Mouse (Mus musculus): ENCODE data around the gene Tas2r102. TPM values are rescaled to one million over a fixed set of nuclear protein-coding genes. Genes with fewer than 3 reads are reported as not detected.

The Tas2r102 gene
- not detected for polyA plus RNA-seq (2015; fragmentation: Illumina TruSeq; extraction: RNeasy Lipid Tissue Mini Kit (QIAGEN cat#74804); ENCODE audit: insufficient read depth, low read depth, low replicate concordance)

GRCm38 (mm10) chr6:132761831-132762230, at the start of gene Tas2r102:
Tas2r102 (plus strand) TSS chr6:132762131.

GRCm38 (mm10) chr6:132737935-132738334, 24.0 kb upstream of the Tas2r102 start, which contains the start of gene Tas2r115:
Tas2r115 (minus strand) TSS chr6:132738035.

GRCm38 (mm10) chr6:132754430-132754829, 7.5 kb upstream of the Tas2r102 start, which contains the start of gene Tas2r124:
Tas2r124 (plus strand) TSS chr6:132754730.

GRCm38 (mm10) chr6:132778062-132778461, 16.1 kb downstream of the Tas2r102 start, which contains the start of gene Tas2r136:
Tas2r136 (minus strand) TSS chr6:132778162.

GRCm38 (mm10) chr6:132802518-132802917, 40.6 kb downstream of the Tas2r102 start, which contains the start of gene Tas2r117:
Tas2r117 (plus strand) TSS chr6:132802818.

Other genes with a start within 250 kb of the Tas2r102 start
- not detected for gene Prh1, start 192.3 kb upstream of the Tas2r102 start, polyA plus RNA-seq (2015; fragmentation: Illumina TruSeq; extraction: RNeasy Lipid Tissue Mini Kit (QIAGEN cat#74804); ENCODE audit: insufficient read depth, low read depth, low replicate concordance)
- gene Prp2, start 166.2 kb upstream of the Tas2r102 start, polyA plus RNA-seq (2015; fragmentation: Illumina TruSeq; extraction: RNeasy Lipid Tissue Mini Kit (QIAGEN cat#74804); ENCODE audit: insufficient read depth, low read depth, low replicate concordance), result not detected
- gene A630073D07Rik, start 110.6 kb upstream of the Tas2r102 start, polyA plus RNA-seq (2015; fragmentation: Illumina TruSeq; extraction: RNeasy Lipid Tissue Mini Kit (QIAGEN cat#74804); ENCODE audit: insufficient read depth, low read depth, low replicate concordance), result not detected
- not detected for gene Tas2r120, start 105.2 kb upstream of the Tas2r102 start, polyA plus RNA-seq (2015; fragmentation: Illumina TruSeq; extraction: RNeasy Lipid Tissue Mini Kit (QIAGEN cat#74804); ENCODE audit: insufficient read depth, low read depth, low replicate concordance)
- not detected for gene Tas2r121, start 61.1 kb upstream of the Tas2r102 start, polyA plus RNA-seq (2015; fragmentation: Illumina TruSeq; extraction: RNeasy Lipid Tissue Mini Kit (QIAGEN cat#74804); ENCODE audit: insufficient read depth, low read depth, low replicate concordance)
- not detected for gene Tas2r122, start 50.2 kb upstream of the Tas2r102 start, polyA plus RNA-seq (2015; fragmentation: Illumina TruSeq; extraction: RNeasy Lipid Tissue Mini Kit (QIAGEN cat#74804); ENCODE audit: insufficient read depth, low read depth, low replicate concordance)
- gene Tas2r115, start 24.1 kb upstream of the Tas2r102 start, polyA plus RNA-seq (2015; fragmentation: Illumina TruSeq; extraction: RNeasy Lipid Tissue Mini Kit (QIAGEN cat#74804); ENCODE audit: insufficient read depth, low read depth, low replicate concordance), result not detected
- not detected for gene Tas2r124, start 7.4 kb upstream of the Tas2r102 start, polyA plus RNA-seq (2015; fragmentation: Illumina TruSeq; extraction: RNeasy Lipid Tissue Mini Kit (QIAGEN cat#74804); ENCODE audit: insufficient read depth, low read depth, low replicate concordance)
- not detected for gene Tas2r136, start 16.0 kb downstream of the Tas2r102 start, polyA plus RNA-seq (2015; fragmentation: Illumina TruSeq; extraction: RNeasy Lipid Tissue Mini Kit (QIAGEN cat#74804); ENCODE audit: insufficient read depth, low read depth, low replicate concordance)
- not detected for gene Tas2r117, start 40.7 kb downstream of the Tas2r102 start, polyA plus RNA-seq (2015; fragmentation: Illumina TruSeq; extraction: RNeasy Lipid Tissue Mini Kit (QIAGEN cat#74804); ENCODE audit: insufficient read depth, low read depth, low replicate concordance)
- gene Tas2r123, start 85.0 kb downstream of the Tas2r102 start, polyA plus RNA-seq (2015; fragmentation: Illumina TruSeq; extraction: RNeasy Lipid Tissue Mini Kit (QIAGEN cat#74804); ENCODE audit: insufficient read depth, low read depth, low replicate concordance), result not detected
- gene Tas2r116, start 93.3 kb downstream of the Tas2r102 start, polyA plus RNA-seq (2015; fragmentation: Illumina TruSeq; extraction: RNeasy Lipid Tissue Mini Kit (QIAGEN cat#74804); ENCODE audit: insufficient read depth, low read depth, low replicate concordance), result not detected
- not detected for gene Tas2r110, start 105.9 kb downstream of the Tas2r102 start, polyA plus RNA-seq (2015; fragmentation: Illumina TruSeq; extraction: RNeasy Lipid Tissue Mini Kit (QIAGEN cat#74804); ENCODE audit: insufficient read depth, low read depth, low replicate concordance)
- not detected for gene Tas2r113, start 130.9 kb downstream of the Tas2r102 start, polyA plus RNA-seq (2015; fragmentation: Illumina TruSeq; extraction: RNeasy Lipid Tissue Mini Kit (QIAGEN cat#74804); ENCODE audit: insufficient read depth, low read depth, low replicate concordance)
- not detected for gene Tas2r125, start 147.5 kb downstream of the Tas2r102 start, polyA plus RNA-seq (2015; fragmentation: Illumina TruSeq; extraction: RNeasy Lipid Tissue Mini Kit (QIAGEN cat#74804); ENCODE audit: insufficient read depth, low read depth, low replicate concordance)
- gene Tas2r129, start 189.0 kb downstream of the Tas2r102 start, polyA plus RNA-seq (2015; fragmentation: Illumina TruSeq; extraction: RNeasy Lipid Tissue Mini Kit (QIAGEN cat#74804); ENCODE audit: insufficient read depth, low read depth, low replicate concordance), result not detected
- gene Tas2r131, start 195.8 kb downstream of the Tas2r102 start, polyA plus RNA-seq (2015; fragmentation: Illumina TruSeq; extraction: RNeasy Lipid Tissue Mini Kit (QIAGEN cat#74804); ENCODE audit: insufficient read depth, low read depth, low replicate concordance), result not detected
- not detected for gene Tas2r109, start 218.8 kb downstream of the Tas2r102 start, polyA plus RNA-seq (2015; fragmentation: Illumina TruSeq; extraction: RNeasy Lipid Tissue Mini Kit (QIAGEN cat#74804); ENCODE audit: insufficient read depth, low read depth, low replicate concordance)

Measured in pancreas, adult 10 weeks (tissue).